Mouse (Mus musculus) embryonic fibroblast, embryonic 13.5 days (primary cell): ENCODE results near the gene Mras.

Experiments
- CTCF ChIP-seq: IDR thresholded peaks from 2 replicates; pipeline ENCODE4 v1.5.1; 2011; ENCODE audit warnings: mild to moderate bottlenecking, control low read depth, low read length, moderate library complexity, borderline replicate concordance; ENCODE audit not compliant: insufficient read depth
- POLR2A ChIP-seq: IDR thresholded peaks from 2 replicates; pipeline ENCODE4 v1.6.1; 2011; ENCODE audit warnings: low read depth, mild to moderate bottlenecking, control low read depth, low read length, moderate library complexity

DNA sequence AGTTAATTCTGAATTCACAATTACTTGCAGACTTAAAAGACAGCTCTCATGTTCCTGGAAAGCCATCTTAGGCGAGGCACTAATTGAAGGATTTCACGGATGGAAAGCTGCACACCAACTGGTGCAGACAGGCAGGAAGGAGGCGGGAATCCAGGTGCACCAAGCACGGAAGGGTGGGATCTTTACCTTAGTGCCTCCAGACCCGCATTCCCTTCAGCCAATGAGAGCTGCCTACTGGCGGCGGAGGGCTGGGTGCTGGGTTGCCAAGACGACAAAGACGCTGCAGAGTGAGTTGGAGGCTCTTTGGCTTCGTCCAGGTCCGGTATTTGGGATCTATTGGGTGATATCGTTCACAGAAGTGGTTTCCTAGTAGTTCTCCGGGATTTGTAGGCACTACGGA lies 14.0 kb upstream of the Mras start, which contains the start of gene Nme9:
- no peak for TF ChIP-seq POLR2A
- no peak for TF ChIP-seq CTCF
